In the genomic region with DNA sequence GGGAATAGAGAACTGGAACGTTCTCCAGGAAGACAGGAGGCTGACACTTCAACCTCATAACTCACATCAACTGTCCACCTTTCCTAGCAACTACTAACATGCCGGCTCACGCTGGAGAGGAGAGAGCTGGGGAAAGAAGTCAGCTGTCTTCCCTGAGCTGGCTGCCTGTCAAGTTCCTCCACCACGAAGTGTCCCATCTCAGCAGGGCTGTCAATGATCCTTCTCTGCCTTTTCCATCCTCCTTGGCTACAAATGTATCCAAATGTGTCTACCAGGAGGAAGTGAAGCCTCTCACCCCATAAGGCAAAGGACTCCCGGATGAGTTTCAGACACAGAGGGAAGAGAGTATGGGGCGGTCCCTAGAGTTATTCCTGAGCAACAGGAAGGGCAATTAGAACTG, we compare ENCODE assay signal across 8 mouse cellular contexts. TPM values are rescaled to one million over a fixed set of nuclear protein-coding genes. Genes with fewer than 3 reads are reported as not detected.
DNase-seq lines count a peak whose midpoint lies in the region; ATAC-seq and TF ChIP-seq lines count a peak whose summit lies in the region.

No protein-coding gene starts in this region.

- no peaks in the 10 kb centered on the region for H3K36me3 ChIP-seq in neural tube, embryonic 11.5 days (ENCODE audit: control insufficient read depth, insufficient read depth, low read length)
- no peaks in the 10 kb centered on the region for H3K36me3 ChIP-seq in liver, embryonic 15.5 days (replicated peaks)
- no peaks in the 10 kb centered on the region for H3K36me3 ChIP-seq in kidney, adult 2 months (ENCODE audit: control insufficient read depth, insufficient read depth, low read length)

- 6% methylated on average over 6 of the region's 6 CpGs for WGBS in cerebellum, adult 2 months
- 55% methylated on average over 6 of the region's 6 CpGs for WGBS in neural tube, embryonic 11.5 days
- WGBS in liver, embryonic 15.5 days (ENCODE audit: insufficient replicate concordance): 19% methylated on average over 6 of the region's 6 CpGs
- 31% methylated on average over 6 of the region's 6 CpGs for WGBS in kidney, adult 2 months

- no peak overlapping the region for H3K9ac ChIP-seq in neural tube, embryonic 11.5 days (ENCODE audit: low read length)
- no peak overlapping the region for H3K9ac ChIP-seq in liver, embryonic 15.5 days

- DNase-seq in cerebellum, adult 2 months: peak; percentile 65 to 68
- DNase-seq in cerebellum, adult 11 months: no peak
- DNase-seq in neural tube, embryonic 11.5 days (ENCODE audit: low spot score): no peak
- DNase-seq in neural tube, embryonic 10.5 days (ENCODE audit: extremely low spot score, low spot score): no peak
- DNase-seq in urinary bladder, adult 2 months (ENCODE audit: low spot score): no peak
- no peak for DNase-seq in embryo, embryonic 10.5 days (ENCODE audit: low spot score)
- no peak for DNase-seq in kidney, adult 2 months

- H3K4me1 ChIP-seq in cerebellum, adult 2 months (ENCODE audit: control insufficient read depth, insufficient read depth, low read length): peaks cover 42% of the 10 kb centered on the region
- peaks cover 51% of the 10 kb centered on the region for H3K4me1 ChIP-seq in neural tube, embryonic 11.5 days (ENCODE audit: control insufficient read depth, insufficient read depth, low read length)
- peaks cover 54% of the 10 kb centered on the region for H3K4me1 ChIP-seq in liver, embryonic 15.5 days (replicated peaks)
- H3K4me1 ChIP-seq in kidney, adult 2 months (ENCODE audit: control insufficient read depth, insufficient read depth, low read length): no peaks in the 10 kb centered on the region; the same call in 1 of the 2 replicates

- H3K9me3 ChIP-seq in neural tube, embryonic 11.5 days (ENCODE audit: control insufficient read depth, low read length): no peaks in the 10 kb centered on the region
- H3K9me3 ChIP-seq in liver, embryonic 15.5 days (replicated peaks): no peaks in the 10 kb centered on the region

- H3K27me3 ChIP-seq in cerebellum, adult 2 months (ENCODE audit: control insufficient read depth, insufficient read depth, low read length): no peaks in the 10 kb centered on the region
- H3K27me3 ChIP-seq in neural tube, embryonic 11.5 days (ENCODE audit: control insufficient read depth, insufficient read depth, low read length): no peaks in the 10 kb centered on the region
- peaks cover 72% of the 10 kb centered on the region for H3K27me3 ChIP-seq in liver, embryonic 15.5 days
- no peaks in the 10 kb centered on the region for H3K27me3 ChIP-seq in kidney, adult 2 months (replicated peaks; ENCODE audit: control insufficient read depth, insufficient read depth, low read length)

- no peak for ATAC-seq in neural tube, embryonic 11.5 days (ENCODE audit: insufficient read depth, low FRiP score, low TSS enrichment)
- ATAC-seq in liver, embryonic 15.5 days (ENCODE audit: insufficient read depth): no peak

- H3K27ac ChIP-seq in cerebellum, adult 2 months (ENCODE audit: insufficient read depth, low read length): peak overlapping the region; percentile 94
- no peak overlapping the region for H3K27ac ChIP-seq in neural tube, embryonic 11.5 days (ENCODE audit: low read depth, low read length)
- no peak overlapping the region for H3K27ac ChIP-seq in liver, embryonic 15.5 days (replicated peaks)
- no peak overlapping the region for H3K27ac ChIP-seq in kidney, adult 2 months (ENCODE audit: insufficient read depth, low read depth, low read length)

- H3K4me3 ChIP-seq in cerebellum, adult 2 months (replicated peaks; ENCODE audit: insufficient read depth, low read depth, low read length): peak overlapping the region; percentile 69
- peak overlapping the region; percentile 10; the same call in 1 of the 2 replicates for H3K4me3 ChIP-seq in neural tube, embryonic 11.5 days (ENCODE audit: low read depth, low read length)
- H3K4me3 ChIP-seq in liver, embryonic 15.5 days (replicated peaks): 0 out of 2 replicates have a peak overlapping the region, but pooled peaks have one; percentile 57
- H3K4me3 ChIP-seq in kidney, adult 2 months (ENCODE audit: insufficient read depth, low read depth, low read length): no peak overlapping the region

- H3K4me2 ChIP-seq in neural tube, embryonic 11.5 days (ENCODE audit: low read depth): peak overlapping the region; percentile 83
- peak overlapping the region; percentile 72 for H3K4me2 ChIP-seq in liver, embryonic 15.5 days

- no peak for TF ChIP-seq POLR2A in cerebellum, adult 2 months (IDR thresholded peaks at IDR 0.05; ENCODE audit: borderline replicate concordance, insufficient read depth, low read length)
- no peak for TF ChIP-seq POLR2A in kidney, adult 2 months (IDR thresholded peaks at IDR 0.05; ENCODE audit: low read depth, low read length)

- no peak for TF ChIP-seq CTCF in cerebellum, adult 2 months (IDR thresholded peaks at IDR 0.05; ENCODE audit: borderline replicate concordance, insufficient read depth, low read depth, low read length)
- no peak for TF ChIP-seq CTCF in kidney, adult 2 months (conservative IDR thresholded peaks at IDR 0.05; ENCODE audit: insufficient read depth, insufficient read length, low read depth, low read length)

RNA-seq across cellular contexts. Expression of a gene that starts 2.8 kb away (rescaled TPM):
- 346 and 366 TPM in 2 replicates for polyA plus RNA-seq in cerebellum, adult 2 months (2012; rRNA removed)
- 60.2 and 68.2 TPM in 2 replicates for polyA plus RNA-seq in neural tube, embryonic 11.5 days (2014; fragmentation: Nextera tagmentation; extraction: Ambion mirVana)
- 23.2 and 31.1 TPM in 2 replicates for polyA plus RNA-seq in liver, embryonic 15.5 days (2015; fragmentation: Nextera tagmentation; extraction: Ambion mirVana)
- polyA plus RNA-seq in urinary bladder, adult 2 months (2012; rRNA removed): 242 and 366 TPM in 2 replicates
- 55.3 and 57.8 TPM in 2 replicates for polyA plus RNA-seq in kidney, adult 2 months (2012; rRNA removed)

RNA-seq across cellular contexts. Expression of a gene that starts 24.6 kb away (rescaled TPM):
- polyA plus RNA-seq in cerebellum, adult 2 months (2012; rRNA removed): 8.7 TPM in 2 replicates
- polyA plus RNA-seq in neural tube, embryonic 11.5 days (2014; fragmentation: Nextera tagmentation; extraction: Ambion mirVana): 6.1 and 6.8 TPM in 2 replicates
- 14.3 and 15.6 TPM in 2 replicates for polyA plus RNA-seq in liver, embryonic 15.5 days (2015; fragmentation: Nextera tagmentation; extraction: Ambion mirVana)
- polyA plus RNA-seq in urinary bladder, adult 2 months (2012; rRNA removed): 78.1 and 88.7 TPM in 2 replicates
- polyA plus RNA-seq in kidney, adult 2 months (2012; rRNA removed): 70.2 and 72.1 TPM in 2 replicates

RNA-seq across cellular contexts. Expression of a gene that starts 48.5 kb away (rescaled TPM):
- 6.7 and 9.0 TPM in 2 replicates for polyA plus RNA-seq in cerebellum, adult 2 months (2012; rRNA removed)
- 9.3 and 10.6 TPM in 2 replicates for polyA plus RNA-seq in neural tube, embryonic 11.5 days (2014; fragmentation: Nextera tagmentation; extraction: Ambion mirVana)
- 5.3 and 5.7 TPM in 2 replicates for polyA plus RNA-seq in liver, embryonic 15.5 days (2015; fragmentation: Nextera tagmentation; extraction: Ambion mirVana)
- 8.3 and 9.1 TPM in 2 replicates for polyA plus RNA-seq in urinary bladder, adult 2 months (2012; rRNA removed)
- 2.3 and 2.5 TPM in 2 replicates for polyA plus RNA-seq in kidney, adult 2 months (2012; rRNA removed)

RNA-seq across cellular contexts. Expression of a gene that starts 50.2 kb away (rescaled TPM):
- polyA plus RNA-seq in cerebellum, adult 2 months (2012; rRNA removed): 59.2 and 69.9 TPM in 2 replicates
- 6.2 and 7.8 TPM in 2 replicates for polyA plus RNA-seq in neural tube, embryonic 11.5 days (2014; fragmentation: Nextera tagmentation; extraction: Ambion mirVana)
- polyA plus RNA-seq in liver, embryonic 15.5 days (2015; fragmentation: Nextera tagmentation; extraction: Ambion mirVana): 2.9 and 3.5 TPM in 2 replicates
- 27.5 and 29.1 TPM in 2 replicates for polyA plus RNA-seq in urinary bladder, adult 2 months (2012; rRNA removed)
- 17.9 and 18.6 TPM in 2 replicates for polyA plus RNA-seq in kidney, adult 2 months (2012; rRNA removed)

Comparison
In these comparisons a context has a peak if more than half of its experiments do, and no peak if none do; other contexts are left out.
1. DNase-seq: peak in cerebellum, adult 2 months (2 of 2); none in cerebellum, adult 11 months (single experiment), neural tube, embryonic 11.5 days (single experiment), neural tube, embryonic 10.5 days (single experiment), urinary bladder, adult 2 months (single experiment), embryo, embryonic 10.5 days (single experiment) and kidney, adult 2 months (single experiment).